20 mouse cellular contexts compared by ENCODE assay signal in genomic region chr4:150835163-150835562, GRCm38 (mm10).
"Had no signal": no experiment of that assay in that cellular context is flagged by ENCODE, and none has a peak within 500 bp of the region (broad histone marks: within the 10 kb centered on the region; RNA-seq: fewer than 3 reads in every experiment).

No protein-coding gene starts in this region.

- H3K36me3 ChIP-seq: intestine, embryonic 15.5 days; kidney, embryonic 15.5 days; liver, embryonic 13.5 days; lung, embryonic 15.5 days; neural tube, embryonic 12.5 days; neural tube, embryonic 15.5 days had no signal

- H3K27me3 ChIP-seq: intestine, embryonic 15.5 days; kidney, embryonic 15.5 days; liver, embryonic 13.5 days; lung, embryonic 15.5 days; neural tube, embryonic 12.5 days; neural tube, embryonic 15.5 days had no signal

- H3K27ac ChIP-seq: intestine, embryonic 15.5 days; layer of hippocampus, adult 2 months; liver, embryonic 13.5 days; lung, embryonic 15.5 days; neural tube, embryonic 12.5 days; neural tube, embryonic 15.5 days; stomach, postnatal 0 days had no signal

- ATAC-seq: intestine, embryonic 15.5 days had no signal

- H3K9ac ChIP-seq: intestine, embryonic 15.5 days; kidney, embryonic 15.5 days; liver, embryonic 13.5 days; lung, embryonic 15.5 days; neural tube, embryonic 12.5 days; neural tube, embryonic 15.5 days had no signal

- DNase-seq: kidney, adult 11 months; kidney, adult 8-10 months; layer of hippocampus, adult 9-11 months; liver, embryonic 13.5 days; lung, postnatal 36 days; midbrain, embryonic 14.5 days; right cerebral cortex, adult 18-20 months; right cerebral cortex, postnatal 14 days; right cerebral cortex, postnatal 4 days; thymus, adult 2 months; thymus, postnatal 14 days; thymus, postnatal 4 days had no signal

- H3K9me3 ChIP-seq: intestine, embryonic 15.5 days; kidney, embryonic 15.5 days; liver, embryonic 13.5 days; lung, embryonic 15.5 days; neural tube, embryonic 12.5 days; neural tube, embryonic 15.5 days had no signal

- H3K4me3 ChIP-seq: intestine, embryonic 15.5 days; kidney, embryonic 15.5 days; layer of hippocampus, adult 2 months; liver, embryonic 13.5 days; lung, embryonic 15.5 days; neural tube, embryonic 12.5 days; neural tube, embryonic 15.5 days had no signal

- H3K4me2 ChIP-seq: intestine, embryonic 15.5 days; kidney, embryonic 15.5 days; liver, embryonic 13.5 days; midbrain, embryonic 11.5 days; neural tube, embryonic 12.5 days; neural tube, embryonic 15.5 days had no signal

- H3K4me1 ChIP-seq: intestine, embryonic 15.5 days; liver, embryonic 13.5 days; neural tube, embryonic 12.5 days; neural tube, embryonic 15.5 days had no signal
